Mouse (Mus musculus): Measurements from ENCODE around the gene Rps6ka1. TPM values are rescaled to one million over a fixed set of nuclear protein-coding genes. Genes with fewer than 3 reads are reported as not detected.
"Not testable (repeated sequence)": the region's sequence is repeated elsewhere in the genome, so short reads cannot be mapped to it uniquely, and the experiment has no call there.

Rps6ka1 gene
- polyA plus RNA-seq, 1 experiment from 2014 or later = 30.0 TPM

GRCm38 (mm10) chr4:133857527-133857926, 30.1 kb downstream of the Rps6ka1 start:
- ATAC-seq (ENCODE audit: insufficient read depth, low FRiP score, low TSS enrichment) (no peak), DNase-seq (ENCODE audit: low spot score) (no peak)
- Histone ChIP-seq H3K4me1 (ENCODE audit: control insufficient read depth, insufficient read depth, low read length) (no peaks in the 10 kb centered on the region), H3K4me3 (ENCODE audit: low read depth, low read length) (no peak overlapping the region), H3K9ac (ENCODE audit: low read length) (no peak overlapping the region), H3K9me3 (ENCODE audit: control insufficient read depth, low read length) (no peaks in the 10 kb centered on the region), H3K36me3 (ENCODE audit: control insufficient read depth, insufficient read depth, low read length) (no peaks in the 10 kb centered on the region), H3K27ac (ENCODE audit: low read depth, low read length) (no peak overlapping the region), H3K27me3 (ENCODE audit: control insufficient read depth, insufficient read depth, low read length) (no peaks in the 10 kb centered on the region), H3K4me2 (ENCODE audit: low read depth) (no peak overlapping the region)
- 80% methylated on average over 4 of the region's 4 CpGs for WGBS

GRCm38 (mm10) chr4:133854621-133855020, 33.0 kb downstream of the Rps6ka1 start:
- Histone ChIP-seq H3K4me1 (ENCODE audit: control insufficient read depth, insufficient read depth, low read length) (no peaks in the 10 kb centered on the region), H3K9me3 (ENCODE audit: control insufficient read depth, low read length) (no peaks in the 10 kb centered on the region), H3K36me3 (ENCODE audit: control insufficient read depth, insufficient read depth, low read length) (no peaks in the 10 kb centered on the region), H3K9ac (ENCODE audit: low read length) (no peak overlapping the region), H3K4me3 (ENCODE audit: low read depth, low read length) (no peak overlapping the region), H3K27ac (ENCODE audit: low read depth, low read length) (no peak overlapping the region), H3K27me3 (ENCODE audit: control insufficient read depth, insufficient read depth, low read length) (no peaks in the 10 kb centered on the region), H3K4me2 (ENCODE audit: low read depth) (no peak overlapping the region)
- ATAC-seq (ENCODE audit: insufficient read depth, low FRiP score, low TSS enrichment) (no peak), DNase-seq (ENCODE audit: low spot score) (no peak)
- 88% methylated on average over 4 of the region's 4 CpGs for WGBS

GRCm38 (mm10) chr4:133853630-133854029, 34.0 kb downstream of the Rps6ka1 start:
- Histone ChIP-seq H3K4me1 (ENCODE audit: control insufficient read depth, insufficient read depth, low read length) (no peaks in the 10 kb centered on the region), H3K27me3 (ENCODE audit: control insufficient read depth, insufficient read depth, low read length) (no peaks in the 10 kb centered on the region), H3K9me3 (ENCODE audit: control insufficient read depth, low read length) (no peaks in the 10 kb centered on the region), H3K27ac (ENCODE audit: low read depth, low read length) (no peak overlapping the region), H3K9ac (ENCODE audit: low read length) (no peak overlapping the region), H3K4me2 (ENCODE audit: low read depth) (no peak overlapping the region), H3K4me3 (ENCODE audit: low read depth, low read length) (no peak overlapping the region), H3K36me3 (ENCODE audit: control insufficient read depth, insufficient read depth, low read length) (no peaks in the 10 kb centered on the region)
- 59% methylated on average over 10 of the region's 10 CpGs for WGBS
- DNase-seq (ENCODE audit: low spot score) (no peak), ATAC-seq (ENCODE audit: insufficient read depth, low FRiP score, low TSS enrichment) (no peak)

- no peaks in the 10 kb centered on the region for H3K27me3 ChIP-seq (ENCODE audit: control insufficient read depth, insufficient read depth, low read length)
- 82% methylated on average over 1 of the region's 1 CpGs for whole genome bisulfite sequencing
- no peak overlapping the region for H3K4me3 ChIP-seq (ENCODE audit: low read depth, low read length)
- H3K36me3 ChIP-seq (ENCODE audit: control insufficient read depth, insufficient read depth, low read length) = no peaks in the 10 kb centered on the region
- no peaks in the 10 kb centered on the region for H3K9me3 ChIP-seq (ENCODE audit: control insufficient read depth, low read length)
- no peak overlapping the region for H3K9ac ChIP-seq (ENCODE audit: low read length)
- H3K27ac ChIP-seq (ENCODE audit: low read depth, low read length) = no peak overlapping the region
- DNase-seq (ENCODE audit: low spot score) (no peak), ATAC-seq (ENCODE audit: insufficient read depth, low FRiP score, low TSS enrichment) (no peak)
- no peaks in the 10 kb centered on the region for H3K4me1 ChIP-seq (ENCODE audit: control insufficient read depth, insufficient read depth, low read length)
- H3K4me2 ChIP-seq (ENCODE audit: low read depth) = no peak overlapping the region
Observed at GRCm38 (mm10) chr4:133846625-133847024, 41.0 kb downstream of the Rps6ka1 start.

GRCm38 (mm10) chr4:133845060-133845459, 42.5 kb downstream of the Rps6ka1 start:
- WGBS = 91% methylated on average over 9 of the region's 9 CpGs
- H3K9ac ChIP-seq (ENCODE audit: low read length) = no peak overlapping the region
- no peak overlapping the region for H3K4me3 ChIP-seq (ENCODE audit: low read depth, low read length)
- no peaks in the 10 kb centered on the region for H3K4me1 ChIP-seq (ENCODE audit: control insufficient read depth, insufficient read depth, low read length)
- no peaks in the 10 kb centered on the region for H3K9me3 ChIP-seq (ENCODE audit: control insufficient read depth, low read length)
- no peaks in the 10 kb centered on the region for H3K27me3 ChIP-seq (ENCODE audit: control insufficient read depth, insufficient read depth, low read length)
- H3K4me2 ChIP-seq (ENCODE audit: low read depth) = no peak overlapping the region
- H3K36me3 ChIP-seq (ENCODE audit: control insufficient read depth, insufficient read depth, low read length) = no peaks in the 10 kb centered on the region
- DNase-seq (ENCODE audit: low spot score) = no peak
- no peak for ATAC-seq (ENCODE audit: insufficient read depth, low FRiP score, low TSS enrichment)
- no peak overlapping the region for H3K27ac ChIP-seq (ENCODE audit: low read depth, low read length)

GRCm38 (mm10) chr4:133844209-133844841, 43.3 kb downstream of the Rps6ka1 start:
- no peaks in the 10 kb centered on the region for H3K27me3 ChIP-seq (ENCODE audit: control insufficient read depth, insufficient read depth, low read length)
- DNase-seq (ENCODE audit: low spot score) (no peak), ATAC-seq (ENCODE audit: insufficient read depth, low FRiP score, low TSS enrichment) (no peak)
- no peaks in the 10 kb centered on the region for H3K9me3 ChIP-seq (ENCODE audit: control insufficient read depth, low read length)
- no peak overlapping the region for H3K9ac ChIP-seq (ENCODE audit: low read length)
- no peak overlapping the region for H3K27ac ChIP-seq (ENCODE audit: low read depth, low read length)
- no peaks in the 10 kb centered on the region for H3K4me1 ChIP-seq (ENCODE audit: control insufficient read depth, insufficient read depth, low read length)
- 86% methylated on average over 14 of the region's 14 CpGs for WGBS
- no peak overlapping the region for H3K4me3 ChIP-seq (ENCODE audit: low read depth, low read length)
- no peak overlapping the region for H3K4me2 ChIP-seq (ENCODE audit: low read depth)
- no peaks in the 10 kb centered on the region for H3K36me3 ChIP-seq (ENCODE audit: control insufficient read depth, insufficient read depth, low read length)

GRCm38 (mm10) chr4:133842992-133843737, 44.4 kb downstream of the Rps6ka1 start:
- Histone ChIP-seq H3K4me1 (ENCODE audit: control insufficient read depth, insufficient read depth, low read length) (no peaks in the 10 kb centered on the region), H3K4me3 (ENCODE audit: low read depth, low read length) (no peak overlapping the region), H3K4me2 (ENCODE audit: low read depth) (no peak overlapping the region), H3K36me3 (ENCODE audit: control insufficient read depth, insufficient read depth, low read length) (no peaks in the 10 kb centered on the region), H3K27ac (ENCODE audit: low read depth, low read length) (no peak overlapping the region), H3K27me3 (ENCODE audit: control insufficient read depth, insufficient read depth, low read length) (no peaks in the 10 kb centered on the region), H3K9ac (ENCODE audit: low read length) (no peak overlapping the region), H3K9me3 (ENCODE audit: control insufficient read depth, low read length) (no peaks in the 10 kb centered on the region)
- ATAC-seq (ENCODE audit: insufficient read depth, low FRiP score, low TSS enrichment) = no peak
- DNase-seq (ENCODE audit: low spot score) = no peak
- 96% methylated on average over 10 of the region's 10 CpGs for WGBS

GRCm38 (mm10) chr4:133841756-133842483, 45.7 kb downstream of the Rps6ka1 start:
- not testable (repeated sequence) for DNase-seq (ENCODE audit: low spot score); H3K4me1 ChIP-seq (ENCODE audit: control insufficient read depth, insufficient read depth, low read length); H3K4me3 ChIP-seq (ENCODE audit: low read depth, low read length); H3K9me3 ChIP-seq (ENCODE audit: control insufficient read depth, low read length); H3K36me3 ChIP-seq (ENCODE audit: control insufficient read depth, insufficient read depth, low read length); H3K27ac ChIP-seq (ENCODE audit: low read depth, low read length); H3K4me2 ChIP-seq (ENCODE audit: low read depth); H3K27me3 ChIP-seq (ENCODE audit: control insufficient read depth, insufficient read depth, low read length); H3K9ac ChIP-seq (ENCODE audit: low read length); ATAC-seq (ENCODE audit: insufficient read depth, low FRiP score, low TSS enrichment)
- 93% methylated on average over 7 of the region's 7 CpGs for WGBS
